Mouse (Mus musculus) cerebellum, adult 11 months (tissue): Measurements from ENCODE around the gene Gm13023.
"Not testable (repeated sequence)": the region's sequence is repeated elsewhere in the genome, so short reads cannot be mapped to it uniquely, and the experiment has no call there.

ENCODE experiments used
- DNase-seq: peaks from one replicate; pipeline ENCODE4 v3.0.0; 2022

Gene Gm13023

GRCm38 (mm10) chr4:143789052-143789451 lies at the start of gene Gm13023:
Gm13023 (plus strand) TSS chr4:143789352.
- DNase-seq, result not testable (repeated sequence)

- DNase-seq, result no peak
Observed at GRCm38 (mm10) chr4:143815993-143816392, 26.8 kb downstream of the Gm13023 start, which contains the start of gene Gm13084. Gm13084 (minus strand) TSS chr4:143816093.
